Mouse (Mus musculus) hindbrain, embryonic 16.5 days (tissue): ENCODE results near the gene Gm10974. TPM values are rescaled to one million over a fixed set of nuclear protein-coding genes. Genes with fewer than 3 reads are reported as not detected.
A peak's percentile ranks its signal among the peaks of the same experiment; 100 is the strongest.

Experiments
- ATAC-seq: fragments of 200-750 bp; cut with Nextera tagmentation; 2 replicates; pipeline ENCODE4 v1.8.0; 2017; ENCODE audit warnings: moderate TSS enrichment, moderate library complexity
- H3K27ac ChIP-seq: fragments of 300-500 bp; sonication (generic); 2 replicates; pipeline ENCODE4 v1.5.1; 2014; ENCODE audit warnings: low read depth, mild to moderate bottlenecking, control low read depth, low read length, moderate library complexity
- H3K27me3 ChIP-seq: fragments of 300-500 bp; sonication (generic); replicated peaks from 2 replicates; pipeline ENCODE4 v1.6.1; 2014; ENCODE audit warnings: low read length; ENCODE audit not compliant: control insufficient read depth, insufficient read depth
- H3K36me3 ChIP-seq: fragments of 300-500 bp; sonication (generic); 2 replicates; pipeline ENCODE4 v1.6.1; 2014; ENCODE audit warnings: mild to moderate bottlenecking, low read length, moderate library complexity, mixed read lengths; ENCODE audit not compliant: control insufficient read depth, insufficient read depth
- H3K4me1 ChIP-seq: fragments of 300-500 bp; sonication (generic); 2 replicates; pipeline ENCODE4 v1.6.1; 2014; ENCODE audit warnings: low read depth, low read length; ENCODE audit not compliant: control insufficient read depth, insufficient read depth
- H3K4me2 ChIP-seq: fragments of 300-500 bp; sonication (generic); 2 replicates; pipeline ENCODE4 v1.6.1; 2014; ENCODE audit warnings: mild to moderate bottlenecking, low read length, control low read depth, moderate library complexity
- H3K4me3 ChIP-seq: fragments of 300-500 bp; sonication (generic); 2 replicates; pipeline ENCODE4 v1.5.1; 2014; ENCODE audit warnings: mild to moderate bottlenecking, low read length, control low read depth, moderate library complexity
- H3K9ac ChIP-seq: fragments of 300-500 bp; sonication (generic); 2 replicates; pipeline ENCODE4 v1.6.1; 2014; ENCODE audit warnings: low read depth, mild to moderate bottlenecking, control low read depth, low read length, moderate library complexity
- H3K9me3 ChIP-seq: fragments of 300-500 bp; sonication (generic); 2 replicates; pipeline ENCODE4 v1.6.1; 2014; ENCODE audit warnings: mild to moderate bottlenecking, low read length, moderate library complexity; ENCODE audit not compliant: control insufficient read depth
- WGBS: fragments of 180-500 bp; shearing (Covaris S2); extraction: QIAGEN DNeasy Blood & Tissue Kit; methylation state at CpG from one replicate; pipeline ENCODE4 v1.1.7; 2014; 5-methylcytosine and 5-hydroxymethylcytosine counted together
- microRNA-seq: library from miRNA; unstranded; fragments of <30 nt; microRNA quantifications from one replicate; pipeline ENCODE4, GENCODE M21; 2017
- polyA plus RNA-seq: library from polyadenylated mRNA; unstranded; fragments of >200 nt; fragmentation: Nextera tagmentation; extraction: Ambion mirVana; gene quantifications from 2 replicates; pipeline ENCODE4 v1.2.1, GENCODE M21; 2015

The Gm10974 gene
- polyA plus RNA-seq, 1 experiment from 2014 or later: not detected

DNA sequence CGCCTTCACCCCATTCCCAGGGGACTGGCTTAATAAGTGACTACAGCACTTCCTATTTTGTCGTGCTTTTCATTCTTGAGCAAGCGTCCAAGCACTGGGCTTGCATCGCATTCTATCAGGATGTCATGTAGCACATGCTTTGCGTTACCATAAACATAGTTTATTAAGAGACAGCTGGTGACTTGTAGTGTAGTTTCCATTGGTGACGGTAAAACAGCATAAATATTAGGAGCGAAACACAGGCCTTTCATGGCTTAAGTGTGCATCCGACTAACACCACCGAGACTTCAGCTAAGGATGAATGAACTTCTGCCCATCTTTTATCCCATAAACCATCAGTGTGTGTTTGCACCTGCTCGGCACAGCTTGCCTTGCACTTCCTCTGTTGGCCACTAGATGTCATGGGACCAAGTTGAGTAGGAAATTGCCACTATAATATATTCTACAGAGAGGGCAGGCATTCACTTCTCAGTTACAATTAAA lies 68.8 kb downstream of the Gm10974 start:
- no peak overlapping the region for H3K4me3 ChIP-seq
- no peak overlapping the region for H3K27ac ChIP-seq
- 47% methylated on average over 10 of the region's 10 CpGs for WGBS
- H3K9ac ChIP-seq: no peak overlapping the region
- H3K27me3 ChIP-seq: no peaks in the 10 kb centered on the region; the same call in 1 of the 2 replicates
- H3K9me3 ChIP-seq: no peaks in the 10 kb centered on the region
- no peaks in the 10 kb centered on the region for H3K4me1 ChIP-seq
- no peak overlapping the region for H3K4me2 ChIP-seq
- ATAC-seq: 0 out of 2 replicates have a peak, but pooled peaks have one; percentile 72
- no peaks in the 10 kb centered on the region for H3K36me3 ChIP-seq

Small RNA genes lying within 50 kb of the gene (microRNA-seq; reads per million reads assigned to microRNA genes)
- not detected for gene Mir7057

Other genes starting within 250 kb of the Gm10974 start
- 3.0 and 4.5 TPM in 2 replicates for gene Lrrk1, start 22.4 kb downstream of the Gm10974 start, polyA plus RNA-seq
- 2.5 and 3.2 TPM in 2 replicates for gene Aldh1a3, start 61.6 kb downstream of the Gm10974 start, polyA plus RNA-seq